Mouse (Mus musculus) right cerebral cortex, postnatal 4 days (tissue): Measurements from ENCODE around the gene T.
"Not testable (repeated sequence)": the region's sequence is repeated elsewhere in the genome, so short reads cannot be mapped to it uniquely, and the experiment has no call there.

Experiments
- DNase-seq: peaks from one replicate; pipeline ENCODE4 v3.0.0-alpha.2; 2022

Gene T

GRCm38 (mm10) chr17:8433978-8434960 lies at the start of gene T:
T (plus strand) TSS chr17:8434423.
- DNase-seq, result no peak

GRCm38 (mm10) chr17:8385441-8385840 lies 48.8 kb upstream of the T start:
- DNase-seq, result no peak

- peak; percentile 71 for DNase-seq
Observed at GRCm38 (mm10) chr17:8388463-8388862, 45.8 kb upstream of the T start.

- DNase-seq, result no peak
Observed at GRCm38 (mm10) chr17:8388990-8389789, 45.0 kb upstream of the T start.

- DNase-seq, result no peak
Observed at GRCm38 (mm10) chr17:8389790-8390095, 44.5 kb upstream of the T start.

GRCm38 (mm10) chr17:8390487-8390886 lies 43.7 kb upstream of the T start:
- no peak for DNase-seq

GRCm38 (mm10) chr17:8396371-8396770 lies 37.9 kb upstream of the T start:
- DNase-seq, result no peak

GRCm38 (mm10) chr17:8397946-8398345 lies 36.3 kb upstream of the T start:
- DNase-seq, result no peak

GRCm38 (mm10) chr17:8403932-8404331 lies 30.3 kb upstream of the T start:
- DNase-seq, result not testable (repeated sequence)

- DNase-seq, result no peak
Observed at GRCm38 (mm10) chr17:8406285-8406684, 27.9 kb upstream of the T start.

- DNase-seq, result not testable (repeated sequence)
Observed at GRCm38 (mm10) chr17:8408002-8408401, 26.2 kb upstream of the T start.

GRCm38 (mm10) chr17:8408589-8409295 lies 25.5 kb upstream of the T start:
- DNase-seq, result no peak

GRCm38 (mm10) chr17:8410330-8410729 lies 23.9 kb upstream of the T start:
- no peak for DNase-seq

GRCm38 (mm10) chr17:8413656-8414055 lies 20.6 kb upstream of the T start:
- DNase-seq, result no peak

GRCm38 (mm10) chr17:8415533-8415932 lies 18.7 kb upstream of the T start:
- DNase-seq, result no peak

- no peak for DNase-seq
Observed at GRCm38 (mm10) chr17:8416865-8417264, 17.4 kb upstream of the T start.

- no peak for DNase-seq
Observed at GRCm38 (mm10) chr17:8420739-8421138, 13.5 kb upstream of the T start.

- DNase-seq, result no peak
Observed at GRCm38 (mm10) chr17:8421517-8421916, 12.7 kb upstream of the T start.

GRCm38 (mm10) chr17:8423283-8423682 lies 10.9 kb upstream of the T start:
- peak; percentile 60 for DNase-seq

GRCm38 (mm10) chr17:8429436-8429835 lies 4.8 kb upstream of the T start:
- DNase-seq, result no peak

- DNase-seq, result no peak
Observed at GRCm38 (mm10) chr17:8429896-8430295, 4.3 kb upstream of the T start.

- DNase-seq, result no peak
Observed at GRCm38 (mm10) chr17:8432179-8432800, 1.9 kb upstream of the T start.
